Mouse (Mus musculus) heart, postnatal 10 days (tissue): ENCODE measurements around the gene Fxyd5. TPM values are rescaled to one million over a fixed set of nuclear protein-coding genes. Genes with fewer than 3 reads are reported as not detected.
A peak's percentile ranks its signal among the peaks of the same experiment; 100 is the strongest.

ENCODE experiments used
- DNase-seq, 2 experiments: peaks; one replicate each; pipeline ENCODE4 v3.0.0; 2021
- intact Hi-C: fragments of 180-260 bp; cut with DNase I; formaldehyde crosslinking; loops from one replicate; pipeline ENCODE4 v1.15.1; 2025
- total RNA-seq, 2 experiments: library from RNA; stranded (reverse); gene quantifications; 2 replicates each; pipeline ENCODE4 v1.2.3; 2021

The Fxyd5 gene
- total RNA-seq, 2 experiments from 2014 or later, result 30.4 to 33.5 TPM

DNA sequence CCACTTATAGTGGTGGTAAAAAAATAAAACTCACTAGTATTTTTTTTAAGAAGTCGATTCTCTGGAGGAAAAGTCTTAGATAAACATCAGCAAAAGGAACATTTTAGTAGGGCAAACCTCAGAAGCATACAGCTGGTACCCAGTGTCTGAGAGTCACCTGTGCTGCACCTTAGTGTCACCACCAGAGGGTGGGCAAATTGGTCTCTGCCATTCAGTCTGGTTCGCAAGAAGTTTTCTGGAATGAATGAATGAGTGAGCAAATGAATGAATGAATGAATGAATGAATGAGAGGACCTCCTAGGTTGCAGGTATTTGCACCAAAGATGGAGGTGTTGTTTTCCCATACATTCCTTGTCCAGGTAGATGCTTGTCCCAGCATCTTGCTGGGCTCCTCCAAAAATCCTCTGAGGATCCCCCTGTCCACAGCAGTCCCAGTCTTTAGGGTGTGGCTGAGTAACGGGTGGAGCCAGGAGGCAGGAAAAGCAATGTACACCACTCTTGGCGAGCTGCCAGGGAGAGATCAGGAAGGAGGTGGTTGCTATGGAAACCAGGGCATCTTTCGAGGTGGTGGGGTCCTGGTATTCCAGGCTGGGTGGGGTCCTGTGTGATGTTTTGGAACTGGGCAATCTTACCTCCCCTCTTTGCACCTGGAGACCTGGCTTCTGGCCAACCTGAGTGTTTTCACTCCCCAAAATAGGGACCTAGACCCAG, 7.0 kb upstream of the Fxyd5 start:
- intact Hi-C loops, result no loop called here
- peak in 1 of 2 experiments; percentile 47 for DNase-seq

DNA sequence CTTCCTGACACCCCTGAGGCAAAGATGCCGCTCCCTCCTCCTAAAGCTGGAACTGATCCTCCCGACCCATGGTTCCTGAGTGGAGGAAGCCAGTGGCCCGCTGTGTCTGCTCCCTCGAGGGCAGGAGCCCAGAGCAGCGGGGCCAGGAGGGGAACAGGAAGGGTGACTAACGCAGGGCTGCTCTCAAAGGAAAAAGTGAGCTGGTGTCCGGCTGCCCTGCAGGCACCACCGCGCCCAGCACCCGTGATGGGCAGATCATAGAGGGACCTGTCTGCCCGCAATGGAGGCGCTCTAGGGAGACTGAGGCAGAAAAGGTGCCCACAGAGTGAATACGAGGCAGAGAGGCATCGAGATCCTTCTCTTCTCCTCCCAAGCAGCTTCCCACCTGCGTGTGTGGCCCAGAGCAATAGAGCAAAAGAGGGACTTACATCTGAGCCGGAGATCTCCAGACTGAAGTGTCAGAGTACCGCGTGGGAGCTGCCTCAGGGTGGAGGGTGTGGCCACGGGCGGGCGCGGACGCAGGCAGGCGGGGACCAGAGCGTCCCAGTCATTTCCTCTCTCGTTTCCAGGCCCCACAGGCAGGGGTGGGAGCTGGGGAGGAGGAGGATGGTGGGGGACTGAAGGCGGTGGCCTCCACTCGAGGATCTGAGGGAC, 492 bp downstream of the Fxyd5 start:
- DNase-seq, result peak; percentile 73 to 74
- intact Hi-C loops, result loop anchor here (5.0 kb wide), 1 partner anchor 39 kb away; no protein-coding TSS in a partner anchor

DNA sequence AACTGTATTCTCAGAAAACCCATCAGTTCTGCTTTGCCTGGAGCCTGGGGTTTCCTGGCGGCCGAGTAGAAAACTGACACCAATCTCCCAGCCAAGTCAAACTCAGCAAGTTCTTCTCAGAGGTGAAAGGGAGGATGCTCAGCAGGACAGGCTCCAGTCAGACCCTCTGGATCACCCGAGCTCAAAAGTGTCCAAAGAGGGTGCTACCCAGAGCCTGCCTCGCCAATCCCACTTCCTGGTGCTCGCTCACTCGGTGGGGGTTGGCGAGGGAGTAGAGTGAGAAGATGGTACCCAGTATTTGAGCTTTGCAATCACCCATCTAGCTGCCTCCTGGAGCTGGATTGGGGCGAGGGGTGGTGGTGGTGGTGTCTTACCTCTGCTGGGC, 1.3 kb downstream of the Fxyd5 start:
- intact Hi-C loops, result loop anchor here (5.0 kb wide), 1 partner anchor 39 kb away; no protein-coding TSS in a partner anchor

DNA sequence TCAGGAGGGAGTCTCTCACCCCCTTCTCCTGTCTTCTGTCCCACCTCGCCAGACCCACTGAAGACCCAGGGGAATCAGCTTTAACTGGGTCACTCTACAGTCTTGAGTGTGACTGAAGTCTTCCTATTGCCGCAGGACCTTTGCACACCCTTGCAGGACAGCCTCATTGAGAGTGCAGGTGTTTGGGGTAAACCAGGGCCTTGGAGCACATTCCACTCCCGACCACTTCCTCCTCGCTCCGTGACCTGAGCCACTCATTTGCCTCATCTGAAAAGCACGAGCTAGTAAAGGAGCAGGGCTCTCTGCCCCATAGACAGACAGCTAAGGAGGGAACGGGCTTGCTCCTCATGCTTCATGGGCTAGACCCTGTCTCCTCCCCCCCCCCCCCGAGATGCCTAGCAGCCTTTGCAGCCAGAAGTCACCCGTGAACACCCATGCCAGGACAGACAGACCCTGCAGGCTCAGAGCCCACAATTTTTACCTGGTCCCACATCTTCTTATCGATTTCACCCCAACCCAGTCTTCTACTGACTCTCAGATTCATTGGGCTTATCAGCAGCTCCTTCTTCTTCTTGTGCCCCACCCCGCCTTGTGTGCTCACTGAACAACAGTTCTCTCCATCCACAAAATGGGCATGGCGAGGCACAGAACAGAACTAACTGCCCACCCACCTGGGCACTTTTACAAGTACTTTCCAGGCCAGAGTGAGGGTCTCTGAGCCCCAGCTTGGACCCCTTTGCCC, 1.8 kb downstream of the Fxyd5 start:
- DNase-seq, result no peak
- intact Hi-C loops, result loop anchor here (5.0 kb wide), 1 partner anchor 38 kb away; no protein-coding TSS in a partner anchor

More for the DNA sequence above, 1.3 kb downstream of the Fxyd5 start:
- DNase-seq, result no peak

DNA sequence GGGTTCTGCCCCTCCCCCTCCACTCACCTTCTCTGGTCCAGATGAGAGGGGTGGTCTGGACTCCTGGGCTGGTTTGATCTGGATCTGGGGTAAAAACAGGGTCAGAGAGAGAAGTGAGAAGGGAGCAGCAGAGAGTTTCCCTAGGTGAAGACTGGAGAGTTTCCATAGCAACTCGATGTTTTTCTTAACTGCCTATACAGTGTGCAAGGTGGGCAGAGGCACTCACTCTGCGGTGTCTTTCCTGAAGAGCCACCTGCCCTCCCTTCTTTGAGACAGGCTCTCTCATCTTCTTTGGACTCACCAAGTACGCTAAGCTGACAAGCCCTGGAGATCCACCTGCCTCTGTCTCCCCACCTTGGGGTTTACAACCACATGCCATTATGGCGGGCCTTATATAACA, 3.3 kb downstream of the Fxyd5 start:
- DNase-seq, result no peak
- intact Hi-C loops, result no loop called here

DNA sequence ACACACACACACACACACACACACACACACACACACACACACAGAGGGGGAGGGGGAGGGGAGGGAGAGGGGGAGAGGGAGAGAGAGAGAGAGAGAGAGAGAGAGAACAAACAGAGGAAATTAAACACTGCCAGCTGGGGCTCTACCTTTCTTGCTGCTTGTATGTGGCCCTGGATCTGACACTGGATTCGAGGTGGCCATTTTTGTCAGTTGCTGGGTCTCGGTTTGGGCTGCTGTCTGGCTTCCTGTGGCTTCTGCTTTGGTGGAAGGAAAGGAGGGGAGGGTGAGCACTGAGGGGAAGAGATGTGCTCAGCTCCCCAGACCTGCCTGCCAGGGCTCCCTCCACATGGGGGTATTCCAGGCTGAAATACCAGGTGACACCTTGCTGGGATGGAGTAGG, 4.6 kb downstream of the Fxyd5 start:
- intact Hi-C loops, result no loop called here

DNA sequence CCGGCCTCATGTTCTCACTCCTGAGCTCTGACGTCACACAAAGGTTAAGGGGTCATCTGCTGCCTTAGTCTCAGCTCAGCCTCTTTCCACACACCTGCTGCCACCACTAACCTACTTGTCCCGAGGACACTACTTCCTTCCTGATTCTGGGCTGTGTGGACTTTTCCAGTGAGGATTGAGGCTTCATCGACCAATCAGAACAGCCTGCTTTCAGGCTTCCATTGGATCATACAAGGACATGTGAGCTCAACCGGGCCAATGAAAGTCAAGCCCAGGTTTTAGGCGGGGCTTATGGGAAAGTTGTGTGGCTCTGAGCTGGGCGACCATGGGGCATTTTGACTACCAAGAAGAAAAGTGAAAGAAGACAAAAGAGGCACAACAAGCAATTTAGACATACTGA, 5.4 kb downstream of the Fxyd5 start:
- intact Hi-C loops, result no loop called here
- DNase-seq, result no peak

More for the DNA sequence above, 4.6 kb downstream of the Fxyd5 start:
- no peak for DNase-seq

DNA sequence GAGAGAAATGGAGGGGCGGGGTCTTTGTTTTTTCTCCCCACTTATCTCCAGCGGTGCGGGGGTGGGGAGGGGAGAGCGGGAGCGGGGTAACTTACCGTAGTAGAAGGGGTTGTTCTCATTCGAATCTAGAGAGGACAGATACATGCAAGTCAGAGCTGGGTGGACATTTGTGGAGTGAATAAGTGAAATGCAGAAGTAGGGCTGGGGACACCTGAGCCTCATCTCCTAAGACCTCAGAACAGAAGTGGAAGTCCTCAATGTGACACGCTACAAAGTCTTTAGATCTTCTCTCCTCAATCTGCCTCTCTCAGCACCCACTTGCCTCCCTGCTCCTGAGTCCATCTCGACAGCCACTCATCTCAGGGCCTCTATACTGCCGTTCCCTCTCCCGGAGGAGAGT, 7.0 kb downstream of the Fxyd5 start:
- no peak for DNase-seq
- intact Hi-C loops, result no loop called here

DNA sequence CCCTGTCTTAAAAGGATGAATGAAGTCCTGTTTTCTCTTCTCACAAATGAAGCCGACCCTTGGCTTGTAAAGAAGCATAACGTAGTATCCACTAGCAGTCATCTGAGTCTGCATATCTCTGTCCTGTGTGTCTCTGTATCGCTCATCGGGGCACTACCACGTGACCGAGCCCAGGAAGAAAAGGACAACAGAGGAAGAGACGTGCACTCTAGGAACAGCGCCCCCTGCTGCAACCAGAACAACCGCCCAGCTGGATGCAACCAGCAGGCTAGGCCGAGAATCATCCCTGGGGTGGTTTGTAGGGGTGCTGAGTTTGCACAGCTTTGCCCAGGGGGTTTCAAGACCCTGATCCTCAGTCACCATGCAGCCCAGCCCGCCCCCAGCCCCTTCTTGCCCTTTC, 7.5 kb downstream of the Fxyd5 start:
- DNase-seq, result no peak
- intact Hi-C loops, result no loop called here

DNA sequence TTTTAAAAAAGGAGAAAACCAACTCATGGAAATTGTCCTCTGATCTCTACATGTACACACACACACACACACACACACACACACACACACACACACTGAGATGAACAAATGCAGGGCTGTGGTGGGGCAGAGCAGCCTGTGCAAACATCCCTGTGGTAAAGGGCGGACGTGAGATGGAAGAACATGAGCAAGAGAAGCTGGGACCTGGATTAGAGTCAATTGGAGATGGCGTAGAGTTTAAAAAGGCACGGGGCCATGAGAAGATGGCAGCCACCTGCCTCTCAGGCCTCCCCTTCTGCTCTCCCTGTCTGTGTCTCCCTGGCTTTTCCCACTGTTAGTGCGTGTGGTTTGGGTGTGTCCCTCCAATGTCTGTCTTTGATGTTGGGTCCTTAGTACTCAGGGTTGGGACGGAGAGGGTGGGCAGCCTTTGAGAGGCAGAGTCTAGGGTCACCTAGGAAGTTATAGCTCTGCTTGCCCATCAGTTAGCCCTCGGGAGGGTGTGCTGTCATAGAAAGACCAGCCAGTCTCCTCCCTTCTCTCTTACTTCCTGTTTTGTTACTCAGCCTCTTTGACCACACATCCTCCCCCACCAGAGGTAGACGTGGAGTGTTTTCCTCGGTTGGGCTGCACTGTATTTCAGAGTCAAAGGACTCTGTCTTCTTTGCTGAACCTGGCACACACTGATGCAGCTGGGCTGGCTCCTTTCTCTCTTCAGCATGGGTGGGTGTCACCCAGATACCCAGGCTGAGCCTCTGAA, 8.7 kb downstream of the Fxyd5 start:
- intact Hi-C loops, result no loop called here
- DNase-seq, result peak in 1 of 2 experiments; percentile 35

DNA sequence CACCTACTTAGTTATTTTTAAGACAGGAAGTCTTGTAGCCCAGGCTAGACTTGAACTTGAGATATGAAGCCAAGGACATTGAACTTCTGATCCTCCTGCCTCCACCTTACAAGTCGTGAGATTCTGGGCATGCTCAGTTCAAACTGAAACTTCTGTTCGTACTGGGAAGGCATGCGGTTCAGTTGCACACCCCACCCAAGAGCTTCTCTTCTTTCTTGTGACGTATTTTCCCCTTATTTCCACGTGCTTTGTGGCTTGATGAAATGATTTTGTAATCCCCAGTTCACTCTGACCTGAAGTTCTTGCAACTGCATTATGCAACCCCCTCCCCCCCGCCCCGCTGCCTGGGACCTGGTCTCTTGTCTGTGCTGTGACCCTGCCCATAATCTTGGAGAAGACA, 10.6 kb downstream of the Fxyd5 start:
- no peak for DNase-seq
- intact Hi-C loops, result no loop called here

DNA sequence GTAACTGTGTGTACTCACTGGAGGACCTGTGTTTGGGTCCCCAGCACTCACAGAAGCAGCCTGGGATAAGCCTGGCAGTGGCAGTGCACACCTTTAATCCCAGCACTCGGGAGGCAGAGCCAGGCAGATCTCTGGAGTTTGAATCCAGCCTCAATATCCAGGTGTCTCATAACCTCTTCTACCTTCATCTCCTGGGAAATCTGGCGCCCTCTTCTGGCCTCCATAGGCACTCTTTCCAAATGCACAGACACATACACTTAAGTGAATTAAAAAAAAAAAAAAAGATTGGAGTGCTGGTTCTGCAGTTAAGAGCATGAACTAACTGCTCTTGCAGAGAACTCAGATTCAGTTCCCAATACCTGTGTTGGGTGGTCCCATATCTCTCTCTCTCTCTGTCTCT, 11.6 kb downstream of the Fxyd5 start:
- intact Hi-C loops, result no loop called here
- DNase-seq, result no peak

DNA sequence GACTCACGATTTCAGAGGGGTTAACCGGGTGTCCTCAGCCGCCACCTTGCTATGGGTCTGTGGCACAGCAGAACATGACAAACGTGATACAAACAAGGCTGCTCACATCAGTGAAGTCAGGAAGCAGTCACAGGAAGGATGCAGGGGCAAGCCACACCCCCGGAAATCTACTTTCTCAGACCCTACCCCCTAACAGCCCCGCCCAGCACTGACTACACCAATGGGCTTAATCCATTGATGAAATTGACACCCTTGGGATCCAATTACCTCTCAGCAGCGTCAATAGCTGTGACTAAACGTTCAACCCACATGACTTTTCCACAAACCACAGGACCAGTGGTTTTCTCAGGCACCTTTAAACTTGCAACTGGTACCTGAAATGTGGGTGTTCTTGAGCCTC, 13.7 kb downstream of the Fxyd5 start:
- intact Hi-C loops, result no loop called here
- DNase-seq, result no peak

DNA sequence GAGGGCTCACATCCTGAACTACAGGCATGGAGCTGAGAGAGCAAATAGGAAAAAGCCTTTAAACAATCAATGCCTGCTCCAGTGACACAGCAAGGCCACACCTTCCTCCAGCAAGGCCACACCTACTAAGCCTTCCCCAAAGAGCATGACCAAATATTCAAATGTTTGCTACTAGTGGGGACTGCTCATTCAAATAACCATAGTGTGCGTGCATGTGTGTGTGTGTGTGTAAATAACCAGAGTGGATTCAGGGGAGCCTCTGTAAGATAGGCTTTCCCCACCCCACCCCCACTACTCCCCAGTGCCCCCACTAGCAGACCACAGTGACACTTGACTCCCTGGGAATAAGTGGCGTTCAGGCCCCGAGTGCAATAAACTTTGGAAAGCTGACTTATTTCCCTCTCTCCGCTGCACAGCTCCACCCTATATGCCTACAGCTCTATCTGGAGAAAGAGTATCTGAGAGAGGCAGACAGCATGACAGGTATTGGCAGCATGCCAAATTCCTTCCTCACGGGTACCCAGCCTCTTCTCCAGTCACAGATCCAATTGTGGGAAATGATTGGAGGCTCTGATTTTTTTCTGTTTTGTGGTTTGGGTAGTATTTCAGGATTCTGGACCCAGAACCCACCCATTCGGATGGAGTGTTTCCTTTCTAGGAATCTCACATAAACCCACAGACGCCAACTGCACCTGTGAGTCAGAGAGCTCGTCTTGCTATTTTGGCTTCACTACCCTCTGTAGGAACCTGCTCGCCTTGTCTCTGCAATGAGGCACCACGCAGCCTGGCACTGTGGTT, 25.0 kb downstream of the Fxyd5 start:
- intact Hi-C loops, result no loop called here
- peak; percentile 43 to 52 for DNase-seq

DNA sequence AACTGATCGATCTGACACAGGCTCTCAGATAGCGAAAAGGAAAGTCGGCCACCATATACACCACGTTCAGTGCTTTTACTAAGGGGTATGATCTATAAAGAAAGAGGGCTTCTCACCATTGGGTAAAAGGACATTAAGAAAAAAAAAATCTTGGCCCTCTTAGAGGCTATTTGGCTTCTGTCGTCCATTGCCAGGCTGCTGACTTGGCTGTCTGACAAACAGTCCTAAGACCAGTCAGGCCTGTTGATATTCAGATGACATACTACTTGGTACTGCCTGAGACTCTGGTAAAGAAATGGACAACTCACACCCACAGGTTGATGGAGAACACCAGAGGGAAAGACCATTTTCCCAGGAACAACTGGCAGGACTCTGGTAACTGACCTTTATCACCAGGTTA, 29.3 kb downstream of the Fxyd5 start:
- DNase-seq, result peak in 1 of 2 experiments; percentile 17
- intact Hi-C loops, result no loop called here

DNA sequence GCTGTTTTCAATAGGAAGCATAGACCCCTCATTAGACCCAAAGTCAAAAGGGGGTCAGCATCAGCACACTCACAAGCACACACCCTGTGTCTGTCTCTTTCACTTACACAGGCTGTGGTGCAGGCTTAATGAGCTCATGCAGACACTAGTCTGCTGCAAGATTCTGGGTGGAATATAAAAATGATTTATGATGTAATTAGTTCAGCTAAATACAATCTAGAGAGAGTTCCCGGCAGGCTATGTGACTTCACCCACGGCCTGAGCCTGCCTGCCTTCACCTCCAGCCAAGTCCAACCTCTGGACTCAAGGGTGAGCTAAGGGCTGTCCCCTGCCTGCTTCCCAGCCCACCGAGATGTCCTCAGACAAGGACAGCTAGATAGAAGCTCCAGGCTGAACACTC, 33.4 kb downstream of the Fxyd5 start:
- peak in 1 of 2 experiments; percentile 18 for DNase-seq
- intact Hi-C loops, result no loop called here

DNA sequence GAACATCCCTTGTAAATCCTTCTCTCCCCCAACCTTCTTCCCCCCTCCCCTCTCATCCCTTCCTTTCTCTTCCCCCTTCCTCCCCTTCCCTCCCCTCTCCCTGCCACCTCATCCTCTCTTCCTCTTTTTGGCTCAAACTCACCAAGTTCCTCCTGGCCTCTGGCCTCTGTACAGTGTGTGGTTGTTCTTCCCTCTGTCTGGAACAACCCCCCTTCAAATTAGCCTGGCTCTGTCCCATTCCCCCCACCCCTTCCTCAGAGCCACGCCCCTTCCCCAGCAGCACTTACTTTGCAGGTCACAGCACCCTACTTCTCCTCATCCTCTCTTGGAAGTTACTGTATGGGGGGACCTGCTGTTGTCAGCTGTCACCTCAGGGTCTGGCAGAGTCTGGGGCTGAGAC, 34.1 kb downstream of the Fxyd5 start:
- DNase-seq, result no peak
- intact Hi-C loops, result no loop called here

DNA sequence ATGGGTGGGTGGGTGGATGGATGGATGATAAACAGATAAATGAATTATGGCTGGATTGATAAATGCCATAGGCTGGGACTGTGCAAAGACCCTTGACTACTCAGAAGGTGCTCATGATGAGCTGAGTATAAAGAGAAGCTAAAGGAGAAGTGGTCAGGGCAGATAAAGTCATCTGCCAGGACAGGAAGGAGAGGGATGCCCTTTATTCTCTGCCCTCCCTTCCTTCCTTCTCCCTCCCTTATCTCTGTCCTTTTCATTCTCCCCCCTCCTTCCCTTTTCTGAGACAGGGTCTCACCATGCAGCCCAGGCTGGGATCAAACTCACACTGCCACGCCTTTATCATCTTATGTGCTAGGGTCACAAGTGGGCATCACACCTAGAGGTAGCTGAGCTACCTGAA, 34.5 kb downstream of the Fxyd5 start:
- intact Hi-C loops, result no loop called here
- DNase-seq, result no peak

DNA sequence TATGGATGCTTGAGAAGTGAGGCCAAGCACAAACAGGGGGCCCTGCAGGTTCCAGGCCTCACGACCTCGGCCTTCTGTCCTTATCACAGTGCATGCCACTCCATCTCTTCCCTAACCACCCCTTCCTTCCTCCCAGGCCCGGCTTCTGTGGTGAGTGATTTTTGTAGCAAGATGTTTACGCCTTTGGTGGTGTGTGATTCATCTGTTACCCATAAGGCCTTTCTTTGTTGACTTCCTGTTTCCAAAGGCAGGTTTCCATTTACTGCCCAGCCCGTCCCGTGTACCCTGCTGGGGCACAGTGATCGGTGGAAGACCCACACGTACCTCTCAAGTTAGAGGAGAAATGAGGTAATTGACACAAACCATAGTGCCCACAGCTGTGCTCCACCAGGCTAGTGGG, 39.6 kb downstream of the Fxyd5 start:
- DNase-seq, result peak; percentile 33
- intact Hi-C loops, result loop anchor here (5.0 kb wide), 1 partner anchor 40 kb away; the partner anchor contains the start of gene Fxyd5

DNA sequence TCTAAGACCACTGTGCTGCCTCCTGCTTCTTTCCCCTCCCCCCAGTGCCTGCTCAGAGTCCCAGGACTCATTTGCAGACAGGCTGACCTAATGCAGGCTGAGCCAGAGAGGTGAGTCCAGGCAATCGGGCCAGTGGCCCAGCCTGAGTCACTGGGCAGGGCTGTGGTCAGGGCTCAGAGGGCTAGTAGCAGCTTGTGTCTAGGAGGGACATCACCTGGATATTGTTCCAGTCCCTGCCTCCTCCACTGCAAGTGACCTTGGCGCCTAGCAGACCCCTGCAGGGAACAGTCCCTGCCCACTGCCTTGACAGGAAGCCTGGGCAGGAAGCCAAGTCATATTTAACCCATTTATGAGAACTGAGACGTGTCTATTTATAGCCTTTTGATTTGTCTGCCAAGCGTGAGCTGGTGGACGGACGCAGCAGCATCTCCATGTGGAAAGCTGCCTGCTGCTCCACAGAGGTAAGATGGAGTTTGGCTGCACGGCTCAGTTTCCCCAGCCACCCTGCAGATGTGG, 41.7 kb downstream of the Fxyd5 start:
- DNase-seq, result peak; percentile 90 to 91
- intact Hi-C loops, result loop anchor here (1.0 to 5.0 kb wide), 2 partner anchors 40 to 42 kb away; partner anchors contain the start of gene Fxyd5
